Mouse (Mus musculus) retina, embryonic 14.5 days (tissue): Measurements from ENCODE around the gene Tulp4.
A peak's percentile ranks its signal among the peaks of the same experiment; 100 is the strongest.

ENCODE experiments used
- DNase-seq: peaks from one replicate; pipeline ENCODE4 v3.0.0-alpha.2; 2015; ENCODE audit warnings: low spot score

Gene Tulp4

DNA sequence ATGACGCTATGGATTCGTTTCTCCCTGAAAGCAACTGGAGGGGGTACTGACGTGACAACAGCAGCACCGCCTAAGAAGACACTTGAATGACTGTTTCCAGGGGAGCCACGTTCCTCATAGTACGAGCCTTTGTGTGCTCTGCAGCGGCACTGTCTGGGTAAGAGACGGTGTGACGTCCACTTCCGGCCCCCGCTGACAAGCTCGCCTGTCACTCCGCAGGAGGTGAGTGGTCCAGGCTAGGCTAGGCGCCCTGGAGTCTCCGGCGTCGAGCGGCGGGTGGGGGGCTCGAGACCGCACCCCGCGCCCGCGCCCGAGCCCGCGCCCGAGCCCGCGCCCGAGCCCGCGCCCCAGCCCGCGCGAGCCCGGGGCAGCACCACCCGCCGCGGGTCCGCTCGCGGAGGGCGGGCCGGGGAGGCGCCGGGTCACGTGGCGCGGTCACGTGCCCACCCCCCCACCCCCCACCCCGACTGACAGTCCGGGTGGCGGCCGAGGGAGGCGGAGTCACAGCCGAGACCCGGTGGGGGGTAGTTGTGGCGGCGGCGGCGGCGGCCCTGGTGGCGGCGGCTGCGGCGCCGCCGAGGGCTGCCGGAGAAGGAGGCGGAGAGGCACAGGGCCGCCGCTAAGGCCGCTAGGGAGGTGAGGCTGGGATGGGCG lies at the start of gene Tulp4:
Gene Tulp4 (plus strand): TSS at position 77 of the 654 bp plus-strand sequence.
- peak; percentile 88 for DNase-seq

DNA sequence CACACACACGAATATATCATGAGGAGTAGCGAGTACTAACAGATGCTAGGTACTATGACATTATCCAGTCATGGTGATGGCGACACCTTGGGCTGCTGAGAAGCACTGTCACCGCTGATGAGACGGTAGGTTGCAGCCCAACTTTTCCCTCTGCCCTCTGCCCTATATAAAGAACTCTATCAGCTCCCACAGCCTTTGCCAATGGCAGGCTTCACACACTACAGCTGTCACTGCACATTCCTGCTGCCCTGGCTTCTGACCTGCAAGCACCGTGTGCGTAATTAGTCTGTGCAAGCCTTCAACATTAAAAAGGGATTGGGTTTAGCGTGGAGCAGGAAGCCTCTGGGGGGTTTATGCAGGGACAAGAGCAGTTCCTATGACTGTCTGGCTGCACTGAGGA lies 43.4 kb upstream of the Tulp4 start:
- DNase-seq, result no peak

DNA sequence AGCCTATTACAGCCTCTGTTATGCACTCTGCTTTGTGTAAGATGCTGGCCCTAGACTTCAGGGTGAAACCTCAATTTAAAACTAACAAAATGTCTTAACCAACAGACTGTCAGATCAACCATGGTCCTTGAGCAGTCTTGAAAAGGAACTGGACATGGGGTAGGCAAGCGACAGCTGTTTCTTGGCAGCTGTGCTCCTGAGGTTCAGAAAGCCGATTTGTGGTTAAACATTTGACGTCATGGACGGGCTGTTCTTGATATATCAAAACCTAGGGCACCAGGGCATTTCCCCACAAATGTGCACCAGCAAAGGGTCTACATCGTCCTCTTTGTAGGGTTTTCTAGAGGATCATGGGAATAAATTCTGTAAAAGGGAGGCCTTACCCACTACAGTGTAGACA lies 42.7 kb upstream of the Tulp4 start:
- DNase-seq, result no peak

DNA sequence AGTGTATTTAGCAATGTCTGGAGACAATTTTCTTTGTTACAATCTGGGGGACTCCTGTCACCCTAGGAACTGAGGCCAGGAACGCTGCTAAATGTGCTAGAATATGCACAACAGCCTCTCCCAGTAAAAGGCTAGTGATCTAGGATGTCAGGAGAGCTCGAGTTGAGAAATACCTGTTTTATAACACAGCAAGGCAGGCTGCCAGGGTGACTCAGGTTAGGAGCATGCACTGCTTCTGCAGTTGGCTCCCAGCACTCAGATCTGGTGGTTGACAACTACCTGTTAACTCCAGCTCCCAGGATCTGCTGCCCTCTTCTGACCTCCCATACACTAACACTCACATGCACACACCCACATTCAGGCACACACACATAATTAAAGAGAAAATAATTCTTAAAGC lies 40.2 kb upstream of the Tulp4 start:
- DNase-seq, result no peak

DNA sequence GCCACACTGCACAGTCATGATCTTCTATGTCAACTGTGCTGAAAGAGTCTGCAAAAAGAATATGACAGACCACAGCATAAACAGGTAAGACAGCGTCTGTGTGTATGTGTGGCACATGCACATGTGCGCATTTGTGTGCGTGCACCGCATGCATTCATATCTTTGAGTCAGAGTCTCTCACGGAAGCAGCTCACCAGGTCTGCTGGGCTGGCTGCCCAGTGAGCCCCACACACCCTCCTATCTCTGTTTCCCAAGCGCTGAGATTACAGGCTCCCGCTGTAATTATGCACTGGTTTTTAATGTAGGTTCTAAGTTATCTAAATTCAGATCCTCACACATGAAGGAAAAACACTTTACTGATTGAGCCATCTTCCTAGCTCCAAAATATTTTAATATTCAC lies 38.6 kb upstream of the Tulp4 start:
- no peak for DNase-seq

DNA sequence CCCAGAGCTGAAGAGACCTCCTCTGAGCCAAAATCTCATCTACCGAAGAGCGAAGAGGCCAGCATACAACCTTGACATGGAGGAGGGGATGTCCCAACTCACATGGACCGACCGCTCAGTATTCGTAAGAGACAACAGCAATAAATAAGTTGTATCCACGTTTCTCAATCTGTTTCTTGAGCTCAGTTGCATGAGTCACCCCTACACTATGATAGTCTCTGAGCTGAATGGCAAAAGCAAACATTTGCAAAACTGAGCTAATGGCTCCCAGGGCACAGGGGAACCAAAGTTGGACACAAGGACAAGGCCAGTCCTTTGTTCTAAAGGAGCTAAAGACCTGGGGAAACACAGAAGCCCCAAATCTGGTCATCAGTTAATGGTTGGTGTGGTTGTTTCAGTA lies 36.4 kb upstream of the Tulp4 start:
- no peak for DNase-seq

DNA sequence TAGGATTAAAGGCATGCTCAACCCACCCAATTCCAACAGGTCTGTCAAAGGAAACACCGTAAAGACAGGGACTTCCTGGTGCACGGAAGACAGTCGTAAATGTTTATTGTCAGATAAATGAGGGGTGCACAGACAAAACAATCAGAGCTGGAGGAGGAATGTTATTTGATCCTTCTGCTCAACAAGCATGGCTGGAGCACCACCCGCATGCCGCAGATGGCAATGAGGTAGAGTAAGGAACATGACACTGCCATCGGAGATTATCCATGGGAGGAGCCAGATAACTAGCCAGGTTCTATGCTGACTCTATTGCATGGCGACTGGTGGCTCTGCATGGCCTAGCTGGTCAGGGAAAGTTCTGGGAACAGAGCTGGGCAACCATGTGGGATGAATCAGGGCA lies 32.8 kb upstream of the Tulp4 start:
- DNase-seq, result no peak

DNA sequence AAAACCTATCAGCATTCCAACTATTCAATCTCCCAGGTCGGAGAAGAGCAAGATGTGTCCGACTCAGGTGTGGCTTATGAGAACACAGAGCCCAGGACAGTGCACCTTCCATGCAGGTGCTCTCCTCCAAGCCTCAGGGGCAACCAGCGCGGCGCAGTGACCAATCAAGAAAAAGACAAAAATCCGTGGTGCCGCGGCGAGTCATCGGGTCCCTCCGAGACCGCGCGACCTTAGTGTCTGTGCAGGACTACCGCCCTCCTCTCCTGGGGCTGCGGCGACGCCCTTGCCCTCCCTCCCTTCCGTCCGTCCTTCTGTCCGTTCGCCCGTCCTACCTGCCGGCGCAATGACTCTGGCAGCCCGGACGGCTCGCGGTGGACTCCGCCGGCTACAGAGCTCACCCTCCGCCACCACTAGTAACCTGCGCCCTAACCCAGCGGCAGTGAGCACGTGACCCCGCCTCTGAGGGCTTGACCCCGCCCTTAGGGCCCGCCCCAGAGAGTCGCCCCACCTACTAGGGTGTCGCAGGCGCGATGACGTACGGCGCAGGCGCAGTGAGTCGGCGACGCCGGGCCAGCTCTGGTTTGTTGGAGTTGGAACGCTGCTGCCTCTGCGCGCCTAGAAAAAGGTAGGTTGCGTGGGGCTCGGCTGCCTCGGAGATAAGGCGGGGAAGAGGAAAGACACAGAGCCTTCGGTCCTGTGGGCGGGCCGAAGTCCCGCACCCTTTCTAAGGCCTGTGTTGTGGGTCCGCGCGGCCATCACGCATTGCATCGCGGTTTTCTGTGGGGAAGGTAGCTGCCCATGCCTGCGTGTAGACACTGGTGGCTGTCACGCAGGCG lies 26.7 kb upstream of the Tulp4 start, which contains the start of the genes Serac1 and Gtf2h5:
Gene Serac1 (minus strand): TSS at position 455 of the 836 bp plus-strand sequence.
Gene Gtf2h5 (plus strand): TSS at position 500 of the 836 bp plus-strand sequence.
- peak; percentile 99 for DNase-seq

DNA sequence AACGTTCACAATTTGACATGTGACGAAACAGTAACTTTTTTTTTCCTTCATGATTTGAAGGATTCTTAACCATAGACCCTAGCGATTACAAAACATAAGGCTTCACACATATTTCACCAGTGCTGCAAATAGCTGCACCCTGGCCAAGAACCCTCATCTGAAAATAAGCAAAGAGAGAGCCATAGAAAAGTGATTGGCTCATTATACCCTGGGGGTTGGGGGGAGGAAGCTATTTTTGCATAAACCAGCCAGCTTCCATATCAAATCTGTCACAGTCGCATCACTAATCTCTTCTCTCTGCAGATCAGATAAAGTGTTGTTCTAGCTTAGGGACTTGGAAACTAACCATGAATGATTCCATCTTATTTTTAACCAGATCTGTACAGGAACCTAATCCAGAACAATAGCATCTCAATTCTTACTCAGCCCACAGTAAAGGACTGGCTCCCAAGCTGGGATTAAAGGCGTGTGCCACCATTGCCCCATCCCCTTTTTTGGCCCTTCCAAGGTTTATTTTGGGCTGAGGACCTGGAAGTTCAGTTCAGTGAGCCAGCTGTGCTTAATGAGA lies 22.8 kb upstream of the Tulp4 start:
- DNase-seq, result no peak

DNA sequence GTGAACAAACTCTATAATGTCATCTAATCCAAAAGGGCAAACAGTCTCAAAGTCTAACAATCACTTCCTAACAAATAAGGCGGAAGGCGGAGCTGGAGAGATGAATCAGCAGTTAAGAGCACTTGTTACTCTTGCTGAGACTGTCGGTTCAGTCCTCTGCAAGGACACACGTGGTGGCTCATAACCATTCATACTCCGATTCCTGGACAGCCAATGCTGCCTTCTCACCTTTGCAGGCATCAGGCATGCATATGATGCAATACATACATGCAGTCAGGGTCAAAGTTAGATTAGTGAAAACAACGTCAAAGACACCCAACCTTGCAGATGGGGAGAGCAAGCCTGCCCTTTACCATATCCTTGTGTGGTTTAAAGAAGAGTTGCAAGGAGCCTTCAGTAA lies 14.6 kb upstream of the Tulp4 start:
- no peak for DNase-seq

DNA sequence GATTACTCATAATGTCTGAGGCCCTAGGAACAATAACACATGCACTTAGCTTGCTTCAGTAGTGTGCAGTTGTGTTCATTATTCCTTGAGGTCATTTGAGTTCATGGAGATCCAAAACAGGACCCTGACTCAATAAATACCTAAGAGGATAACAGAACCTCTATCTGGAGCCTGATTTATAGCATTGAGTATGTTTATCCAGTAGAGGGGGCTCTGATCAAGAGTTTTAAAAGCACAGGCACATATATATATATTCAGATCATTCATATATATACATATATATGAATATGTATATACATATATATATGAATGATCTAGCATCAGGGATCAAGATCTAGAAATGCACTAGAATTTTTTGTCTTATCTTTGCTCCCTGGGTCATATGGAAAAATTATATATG lies 10.7 kb upstream of the Tulp4 start:
- DNase-seq, result peak; percentile 44

DNA sequence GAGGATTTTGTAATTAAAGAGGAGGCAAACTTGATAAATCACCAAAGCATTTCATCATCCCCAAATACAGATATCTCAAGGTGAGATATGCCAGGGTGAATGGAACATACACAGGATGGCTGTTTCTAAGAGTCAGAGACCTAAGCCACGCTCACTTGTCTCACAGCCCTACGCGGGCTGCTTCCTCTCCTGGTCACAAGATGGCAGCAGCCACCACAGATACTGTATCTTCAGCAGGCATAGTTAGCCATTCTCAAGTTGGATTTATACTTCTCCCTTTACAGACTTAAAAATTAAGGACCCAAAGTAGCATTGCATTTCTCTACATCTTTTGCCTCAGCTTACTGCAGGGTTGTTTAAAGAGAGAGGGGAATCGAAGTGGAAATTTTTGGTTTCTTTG lies 8.4 kb upstream of the Tulp4 start:
- peak; percentile 76 for DNase-seq

DNA sequence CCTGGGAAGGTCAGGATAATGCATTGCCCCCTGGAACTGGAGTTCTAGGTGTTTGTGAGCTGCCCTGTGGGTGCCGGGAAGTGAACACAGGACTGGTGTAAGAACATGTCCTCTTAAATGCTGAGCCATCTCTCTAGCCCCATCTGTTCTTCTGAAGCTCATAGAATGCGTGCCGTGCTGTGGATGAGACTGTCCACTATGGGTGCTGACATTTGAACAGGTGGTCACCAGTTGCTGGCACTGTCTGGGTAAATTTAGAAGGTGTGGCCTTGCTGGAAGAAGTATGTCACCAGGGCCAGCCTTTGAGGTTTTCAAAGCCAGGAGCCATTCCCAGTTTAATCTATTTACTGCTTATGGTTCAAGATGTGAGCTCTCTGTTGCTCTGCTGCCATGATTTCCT lies 4.0 kb upstream of the Tulp4 start:
- no peak for DNase-seq

DNA sequence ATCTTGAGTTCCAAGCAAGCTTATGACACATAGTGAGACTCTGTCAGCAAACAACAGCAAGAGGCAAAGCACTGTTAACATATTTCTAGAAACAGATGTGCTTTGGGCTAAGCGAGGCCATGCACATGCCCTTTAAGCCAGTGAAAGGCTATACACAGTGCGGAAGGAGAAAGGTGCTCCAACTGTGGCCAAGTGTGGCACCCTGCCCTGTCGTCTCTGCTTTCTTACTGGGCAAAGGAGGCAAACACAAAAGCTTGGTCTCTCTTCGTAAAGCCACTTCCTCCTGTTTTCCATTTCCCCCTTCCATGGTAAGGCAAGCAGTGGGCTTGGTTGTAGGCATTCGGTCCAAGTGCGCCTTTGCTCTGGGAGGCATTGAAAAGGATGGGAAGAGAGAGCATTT lies 2.7 kb upstream of the Tulp4 start:
- DNase-seq, result no peak

DNA sequence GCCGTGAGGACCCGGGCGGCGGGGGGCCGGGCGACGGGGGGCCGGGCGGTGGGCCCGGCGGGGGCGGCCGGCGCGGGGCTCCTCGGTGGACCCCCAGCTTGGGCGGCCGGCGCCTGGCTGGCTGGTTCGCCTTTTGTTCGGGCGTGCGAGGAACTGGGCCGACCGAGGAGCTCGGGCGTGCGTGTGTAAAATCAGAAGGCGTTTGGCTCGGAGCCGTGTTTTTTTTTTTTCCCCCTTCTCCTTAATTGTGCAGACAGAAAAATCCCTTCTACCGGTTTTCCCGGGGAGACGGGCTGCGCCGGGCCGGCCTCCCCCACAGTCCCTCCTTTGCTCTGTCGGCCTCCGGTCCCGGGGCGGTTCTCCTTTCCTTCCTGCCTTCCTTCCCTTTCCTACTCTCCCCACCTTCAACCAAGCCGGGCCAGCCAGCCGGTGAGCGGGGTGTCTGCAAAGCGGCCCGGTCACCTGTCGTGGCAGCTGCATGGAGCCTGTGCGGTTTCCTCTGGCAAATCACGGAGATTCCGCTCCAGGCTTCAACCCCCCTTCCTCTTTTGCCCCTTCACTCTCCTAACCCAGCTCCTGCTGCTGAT lies 871 bp downstream of the Tulp4 start:
- DNase-seq, result peak; percentile 58

DNA sequence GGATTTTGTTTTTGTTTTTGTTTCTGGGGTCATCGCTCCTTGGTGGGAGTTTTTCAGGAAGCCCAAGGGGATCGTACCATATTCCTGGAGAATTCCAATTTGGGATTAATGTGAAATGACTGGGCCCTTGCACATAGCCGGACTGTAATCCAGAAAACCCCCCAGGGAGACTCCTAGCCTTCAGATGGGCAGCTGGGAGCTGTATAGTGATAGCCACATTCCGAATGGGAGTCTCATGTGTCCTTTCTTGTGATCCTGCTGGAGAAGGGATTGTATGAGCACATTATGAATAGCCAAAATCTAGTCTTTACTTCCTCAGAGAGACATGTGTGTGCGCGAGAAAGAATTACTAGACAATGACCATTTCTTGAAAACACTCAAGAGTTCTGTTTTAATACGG lies 1.9 kb downstream of the Tulp4 start:
- DNase-seq, result no peak

DNA sequence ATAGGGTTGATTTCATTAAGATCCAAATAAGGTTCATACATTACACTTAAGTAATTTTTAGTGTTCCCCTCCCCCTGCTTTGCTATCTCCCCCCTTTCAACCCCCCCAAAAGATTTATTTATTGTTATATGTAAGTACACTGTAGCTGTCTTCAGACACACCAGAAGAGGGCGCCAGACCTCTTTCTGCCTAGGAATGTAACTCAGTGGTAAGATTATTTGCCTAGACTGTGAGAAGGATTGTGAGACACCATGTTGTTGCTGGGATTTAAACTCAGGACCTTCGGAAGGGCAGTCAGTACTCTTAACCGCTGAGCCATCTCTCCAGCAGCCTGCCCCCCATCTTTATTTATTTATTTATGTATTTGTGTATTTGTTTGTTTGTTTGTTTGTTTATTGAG lies 4.7 kb downstream of the Tulp4 start:
- DNase-seq, result peak; percentile 30

DNA sequence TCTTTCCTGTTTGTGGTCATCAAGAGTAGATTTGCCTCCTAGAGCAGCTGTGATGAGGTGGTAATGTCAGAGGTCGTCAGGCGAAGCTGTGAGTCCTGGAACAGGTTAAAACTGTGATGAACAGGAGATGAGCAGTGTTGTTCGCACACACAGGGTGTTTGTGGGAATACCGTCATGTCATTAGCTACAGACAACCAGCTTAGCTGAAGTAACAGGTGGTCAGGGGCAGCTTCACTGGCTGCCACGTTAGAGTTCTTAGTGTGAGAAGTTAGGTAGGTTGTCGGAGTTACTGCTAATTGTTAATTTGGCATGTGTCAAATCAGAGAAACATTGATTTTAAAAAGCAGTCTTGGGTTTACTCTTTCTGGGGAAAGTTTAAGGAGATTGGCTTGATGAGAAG lies 7.4 kb downstream of the Tulp4 start:
- no peak for DNase-seq

DNA sequence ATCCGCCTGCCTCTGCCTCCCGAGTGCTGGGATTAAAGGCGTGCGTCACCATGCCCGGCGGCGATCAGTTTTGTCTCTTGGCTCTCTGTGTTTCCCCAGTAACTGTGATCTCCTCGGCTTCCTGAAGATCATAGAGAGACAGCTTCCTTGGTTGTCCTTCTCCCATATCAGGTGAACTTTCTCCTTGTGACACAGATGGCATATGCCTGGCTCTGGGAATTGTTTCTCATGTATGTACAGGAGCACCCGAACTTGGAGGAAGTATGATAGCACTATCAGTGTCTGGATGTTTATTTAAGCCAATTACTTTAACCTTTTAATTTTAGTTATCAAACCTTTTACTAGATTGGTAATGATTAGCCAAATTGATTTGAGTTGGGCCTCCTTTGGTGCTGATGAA lies 8.8 kb downstream of the Tulp4 start:
- no peak for DNase-seq

DNA sequence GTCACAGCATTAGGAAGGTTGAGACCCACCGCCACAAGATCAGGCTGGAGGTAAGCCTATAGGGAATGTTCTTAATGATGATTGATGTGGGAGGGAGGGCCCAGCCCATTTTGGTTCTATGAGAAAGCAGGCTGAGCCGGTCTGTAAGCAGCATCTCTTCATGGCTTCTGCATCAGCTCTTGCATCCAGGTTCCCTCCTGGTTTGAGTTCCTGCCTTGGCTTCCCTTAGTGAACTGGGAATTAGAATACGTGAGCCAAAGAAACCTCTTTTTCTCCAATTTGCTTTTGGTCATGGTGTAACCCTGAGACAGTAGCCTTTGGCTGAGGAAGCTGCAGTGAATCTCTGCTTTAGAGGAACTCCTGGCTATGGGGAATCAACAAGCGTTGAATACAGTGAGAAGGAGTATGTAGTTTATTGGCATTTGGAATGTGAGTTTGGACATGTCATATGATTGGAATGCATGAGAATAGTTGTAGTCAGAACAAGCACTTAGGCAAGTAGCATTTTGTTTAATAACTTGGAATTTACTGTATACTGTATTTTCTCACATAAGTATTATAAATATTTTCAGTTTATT lies 11.0 kb downstream of the Tulp4 start:
- DNase-seq, result no peak

DNA sequence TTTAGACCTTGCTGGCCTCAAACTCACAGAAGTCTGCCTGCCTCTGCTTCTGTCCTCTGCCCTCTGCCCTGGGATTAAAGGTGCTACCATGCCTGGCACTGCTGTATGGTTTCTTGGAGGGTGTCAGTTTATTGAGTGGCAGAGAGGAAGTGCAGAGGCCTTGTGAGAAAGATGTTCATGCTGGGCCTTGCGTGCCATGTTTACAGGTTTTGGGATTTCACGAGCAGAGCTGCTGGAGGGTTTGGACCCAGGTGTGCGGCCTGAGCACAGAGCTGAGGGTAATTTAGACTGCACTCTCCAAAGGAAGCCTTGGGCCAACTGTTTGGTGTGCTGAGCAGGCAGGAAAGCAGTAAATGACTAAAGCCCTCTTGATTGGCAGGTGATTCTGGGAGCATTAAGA lies 11.7 kb downstream of the Tulp4 start:
- no peak for DNase-seq

DNA sequence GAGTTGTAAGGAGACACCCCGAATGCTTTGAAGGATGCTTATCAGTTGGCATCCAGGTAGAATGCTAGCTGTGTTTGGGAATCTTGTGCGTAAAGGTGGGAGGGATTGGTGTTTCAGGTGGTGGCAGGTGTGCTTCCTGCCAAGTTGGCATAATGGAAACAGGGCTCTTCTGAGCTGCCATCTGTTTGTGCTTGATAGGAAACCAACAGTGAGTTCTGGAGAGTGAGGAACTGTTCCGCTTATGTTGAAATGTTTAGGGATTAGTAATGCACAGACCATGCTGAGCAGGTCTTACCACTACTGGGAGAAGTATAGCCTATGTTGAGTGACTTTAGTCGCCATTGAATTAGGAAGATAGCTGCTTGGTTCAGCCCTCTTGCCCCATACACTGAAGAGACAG lies 12.6 kb downstream of the Tulp4 start:
- DNase-seq, result no peak

DNA sequence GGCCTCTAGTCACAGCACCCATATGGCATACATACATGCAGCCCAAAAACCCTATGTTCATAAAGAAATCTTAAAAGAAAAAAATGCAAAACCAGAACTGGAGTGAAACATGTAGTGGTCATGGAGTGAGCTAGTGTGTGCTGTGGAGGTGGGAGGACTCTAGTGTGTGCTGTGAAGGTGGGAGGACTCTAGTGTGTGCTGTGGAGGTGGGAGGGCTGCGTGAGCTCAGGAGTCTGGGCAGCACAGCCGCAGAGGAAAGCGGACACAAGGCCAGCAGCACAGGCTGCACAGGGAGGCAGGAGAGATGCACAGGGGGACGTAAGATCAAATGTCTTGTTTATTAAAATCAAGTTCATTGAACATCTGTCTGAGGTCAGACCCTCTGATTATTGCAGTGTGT lies 17.5 kb downstream of the Tulp4 start:
- no peak for DNase-seq
